Mouse (Mus musculus) hematopoietic stem cell, adult 5-6 weeks (primary cell): Measurements from ENCODE around the gene Gm11444. TPM values are rescaled to one million over a fixed set of nuclear protein-coding genes. Genes with fewer than 3 reads are reported as not detected.

Source experiments
- ATAC-seq, 2 experiments: fragments of 125-278 bp in 1 of 2; replicated peaks in 1 of 2; 2 replicates each; pipeline ENCODE4 v1.8.0; 2016 to 2017; ENCODE audit warnings: inconsistent platforms in 2 of 2, mild to moderate bottlenecking in 2 of 2, moderate number of reproducible peaks in 2 of 2, low read depth in 1 of 2, moderate TSS enrichment in 1 of 2; ENCODE audit not compliant: low FRiP score in 2 of 2, poor library complexity in 2 of 2, severe bottlenecking in 2 of 2, insufficient read depth in 1 of 2, low TSS enrichment in 1 of 2
- total RNA-seq: library from RNA; stranded (forward); fragments of 172-1452, 232-1000 nt; gene quantifications from 2 replicates; pipeline ENCODE4 v1.2.3, GENCODE M21; 2017

Gm11444 gene
- not detected in 2 replicates for total RNA-seq

GRCm38 (mm10) chr11:85850233-85850632, at the start of gene Gm11444:
Gm11444 (minus strand) TSS chr11:85850333.
- ATAC-seq, result no peak

- ATAC-seq, result no peak
These were observed 46.3 kb upstream of the Gm11444 start for GRCm38 (mm10) chr11:85896335-85896985.

- ATAC-seq, result peak in 1 of 2 experiments; percentile 19; a peak in 1 of 4 replicates
These were observed 44.8 kb upstream of the Gm11444 start for GRCm38 (mm10) chr11:85894731-85895545.

- ATAC-seq, result no peak
These were observed 44.0 kb upstream of the Gm11444 start for GRCm38 (mm10) chr11:85894136-85894530.

- ATAC-seq, result no peak
These were observed 43.4 kb upstream of the Gm11444 start for GRCm38 (mm10) chr11:85893400-85894135.

- no peak for ATAC-seq
These were observed 42.6 kb upstream of the Gm11444 start for GRCm38 (mm10) chr11:85892771-85893170.

- ATAC-seq, result no peak
These were observed 41.5 kb upstream of the Gm11444 start for GRCm38 (mm10) chr11:85891692-85892040.

GRCm38 (mm10) chr11:85891010-85891691, 41.0 kb upstream of the Gm11444 start:
- ATAC-seq, result no peak

GRCm38 (mm10) chr11:85890563-85890845, 40.4 kb upstream of the Gm11444 start:
- no peak for ATAC-seq

DNA sequence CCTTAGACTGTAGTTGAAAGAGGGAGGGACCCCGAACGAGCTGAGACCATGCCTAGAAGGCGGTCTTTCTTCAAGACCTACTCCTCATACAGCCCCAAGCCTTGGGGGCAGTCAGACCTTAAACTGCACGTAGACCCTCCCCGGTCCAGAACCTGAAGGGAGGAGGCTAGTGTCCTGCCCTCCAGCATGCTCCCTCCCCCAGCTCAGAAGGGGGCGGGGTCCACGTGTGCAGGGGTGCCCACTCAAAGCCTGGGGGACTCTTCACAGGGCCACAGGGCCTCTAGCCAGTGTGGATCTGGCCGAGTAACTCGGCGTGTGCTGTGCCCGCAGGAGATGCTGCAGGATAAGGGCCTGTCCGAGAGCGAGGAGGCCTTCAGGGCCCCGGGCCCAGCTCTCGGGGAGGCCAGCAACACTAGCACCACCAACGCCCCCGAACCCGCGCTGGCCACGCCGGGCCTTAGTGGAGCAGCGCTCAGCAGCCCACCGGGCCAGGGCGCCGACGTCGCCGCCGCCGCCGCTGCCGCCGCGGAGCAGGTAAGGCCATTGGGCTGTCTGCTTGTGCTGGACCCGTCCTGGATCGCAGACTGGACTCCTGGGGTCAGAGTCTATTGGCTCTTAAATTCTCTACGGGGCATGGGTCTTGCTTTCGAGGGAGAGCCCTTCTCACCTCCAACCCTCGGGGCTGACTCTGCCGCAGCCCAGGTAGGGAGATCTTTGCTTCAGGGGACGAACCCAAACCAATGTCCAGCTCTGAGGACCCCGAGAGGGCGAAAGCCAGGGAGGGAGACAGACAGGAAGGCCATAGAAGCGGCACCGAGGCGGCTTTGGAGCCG, 39.8 kb upstream of the Gm11444 start:
- ATAC-seq, result no peak

- no peak for ATAC-seq
These were observed 39.1 kb upstream of the Gm11444 start for GRCm38 (mm10) chr11:85889056-85889729.

- no peak for ATAC-seq
These were observed 38.4 kb upstream of the Gm11444 start for GRCm38 (mm10) chr11:85888451-85888961.

GRCm38 (mm10) chr11:85887801-85888450, 37.8 kb upstream of the Gm11444 start:
- no peak for ATAC-seq

GRCm38 (mm10) chr11:85887273-85887672, 37.1 kb upstream of the Gm11444 start:
- ATAC-seq, result no peak

DNA sequence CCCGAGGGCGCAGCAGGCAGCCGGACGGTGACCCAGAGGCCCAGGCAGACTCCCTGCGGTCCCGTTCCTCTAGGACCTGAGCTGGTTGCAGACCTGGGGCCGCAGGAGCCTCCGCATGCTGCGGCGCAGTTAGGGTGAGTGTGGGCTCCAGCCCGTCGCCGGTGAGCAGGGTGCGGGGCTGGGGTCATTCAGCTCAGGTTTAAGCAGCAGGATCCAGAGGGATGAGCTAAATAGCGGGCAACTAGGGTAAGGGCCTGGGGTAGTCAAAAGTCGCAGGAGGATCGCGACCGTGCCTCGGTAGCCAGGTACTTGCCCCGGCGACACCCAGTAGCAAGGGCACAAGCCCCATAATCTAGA, 36.3 kb upstream of the Gm11444 start:
- no peak for ATAC-seq
